Mouse (Mus musculus) liver, embryonic 14.5 days (tissue): Measurements from ENCODE around the gene Hspb2.

Experiments used
- CTCF ChIP-seq: IDR thresholded peaks from 2 replicates; pipeline ENCODE4 v1.5.1; 2016; ENCODE audit warnings: antibody characterized with exemption, low read depth, control low read depth
- EP300 ChIP-seq: IDR thresholded peaks from 2 replicates; pipeline ENCODE4 v1.6.1; 2016; ENCODE audit warnings: antibody characterized with exemption, low read depth

- TF ChIP-seq CTCF (no peak), EP300 (no peak)
Measured at GRCm38 (mm10) chr9:50724147-50724546, 28.0 kb downstream of the Hspb2 start.
